Mouse (Mus musculus): ENCODE results near the gene Mllt11.
A peak's percentile ranks its signal among the peaks of the same experiment; 100 is the strongest.

The Mllt11 gene

DNA sequence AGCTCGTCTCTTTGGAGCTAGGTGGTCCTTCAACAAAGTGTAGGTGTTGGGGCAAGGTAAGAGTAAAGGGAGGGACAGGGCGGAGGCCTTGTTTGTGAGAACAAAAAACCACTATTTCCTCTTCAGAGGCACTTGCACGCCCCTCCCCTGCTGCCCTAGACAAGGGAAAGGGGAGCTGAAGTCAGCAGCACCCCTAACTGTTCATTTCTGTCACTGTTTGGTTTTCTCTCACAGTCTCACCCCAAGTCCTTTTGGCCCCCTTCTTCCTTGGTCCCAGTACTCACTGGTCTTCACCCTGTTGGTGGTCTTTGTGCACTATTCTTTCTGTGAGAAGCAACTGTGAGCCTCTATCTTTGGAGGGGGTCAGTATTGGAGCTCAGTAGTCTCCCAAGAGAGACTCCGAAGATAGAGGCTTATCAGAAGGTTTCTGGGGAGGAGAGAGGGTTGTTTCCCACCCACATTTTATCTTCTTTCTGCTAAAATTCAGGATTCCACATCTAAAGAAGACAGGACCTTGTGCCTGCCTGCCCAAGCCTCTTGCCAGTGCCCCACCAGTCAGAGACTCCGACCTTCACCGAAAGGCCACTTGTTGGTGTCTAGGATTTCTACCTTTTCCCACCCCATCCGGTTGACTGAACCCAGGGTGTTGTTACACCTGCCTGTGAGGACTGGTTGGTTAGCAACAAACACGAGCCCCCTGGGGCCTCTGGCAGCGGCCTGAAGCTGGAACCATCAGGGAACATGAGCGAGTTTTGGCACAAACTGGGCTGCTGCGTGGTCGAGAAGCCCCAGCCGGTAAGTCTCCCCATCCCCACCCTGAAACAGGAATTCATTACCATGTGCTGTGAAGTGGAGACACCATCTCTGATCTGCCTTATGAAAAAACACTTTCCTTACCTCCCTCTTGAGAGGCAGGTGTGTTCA, at the start of gene Mllt11:
TSS of gene Mllt11 (minus strand) at position 874 of the 924 bp plus-strand sequence.
- no peak for DNase-seq (ENCODE audit: low spot score in 2 of 2)

DNA sequence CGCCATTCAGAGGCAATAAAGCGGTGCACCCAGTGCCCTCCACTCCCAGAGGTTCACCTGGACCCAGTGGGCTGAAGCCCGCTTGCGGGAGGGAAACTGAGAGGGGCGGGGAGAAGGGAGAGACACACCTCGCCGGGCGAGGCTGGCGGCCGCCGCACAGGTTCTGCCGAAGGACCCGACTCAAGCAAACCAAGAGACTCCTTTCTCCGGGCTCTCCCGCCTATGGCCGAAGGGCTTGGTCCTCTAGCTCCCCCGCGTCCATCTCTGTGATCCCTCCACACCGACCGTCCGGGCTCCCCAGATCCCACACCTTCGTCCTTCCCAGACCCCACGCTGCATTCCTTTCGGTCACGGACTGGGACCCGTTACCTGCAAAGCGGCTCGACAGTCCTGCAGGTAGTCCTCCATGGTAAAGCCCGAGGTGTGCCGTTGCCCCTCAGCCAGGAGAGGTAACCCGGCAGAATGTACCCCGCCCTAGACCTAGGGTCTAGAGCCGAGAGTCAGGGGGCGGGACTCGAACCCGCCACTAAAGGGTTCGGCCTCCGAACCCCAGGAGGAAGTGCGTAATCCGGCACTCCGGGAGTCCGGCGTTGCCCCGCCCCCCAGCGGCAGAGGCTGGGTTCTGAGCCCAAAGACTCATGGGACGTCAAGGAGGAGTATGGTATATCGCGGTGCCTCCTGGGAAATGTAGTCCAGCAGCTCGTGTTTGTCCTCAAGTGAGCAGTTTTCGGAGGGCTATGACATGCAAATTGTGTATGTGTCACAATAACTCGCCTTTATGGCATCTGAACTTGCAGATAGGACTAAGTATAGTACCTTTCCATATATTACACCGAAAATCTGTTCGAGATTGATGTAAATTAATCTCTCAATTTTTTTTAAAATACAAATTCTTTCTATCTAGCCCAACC, 49.5 kb upstream of the Mllt11 start, which contains the start of the genes Mindy1 and Prune1:
TSS of gene Mindy1 (plus strand) at position 130 of the 911 bp plus-strand sequence.
TSS of gene Prune1 (minus strand) at position 861 of the 911 bp plus-strand sequence.
- DNase-seq (ENCODE audit: low spot score in 2 of 2), result peak; percentile 97 to 99

DNA sequence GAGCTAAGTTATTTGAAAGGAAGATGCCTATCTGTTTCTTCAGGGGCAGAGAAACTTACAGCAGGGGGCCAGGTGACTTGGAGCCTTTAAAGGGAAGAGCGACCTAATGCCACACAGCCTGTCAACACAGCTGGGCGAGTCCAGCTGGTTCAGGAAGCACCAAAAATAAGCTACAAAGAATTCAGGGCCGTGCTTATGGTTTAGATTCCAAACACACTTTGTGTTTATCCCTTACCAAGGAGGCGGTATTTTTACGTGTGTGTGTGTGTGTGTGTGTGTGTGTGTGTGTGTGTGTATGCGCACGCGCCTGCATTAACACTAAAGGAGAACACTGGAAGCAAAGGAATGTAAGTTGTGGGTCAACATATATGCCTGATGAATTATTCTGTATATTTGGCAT, 48.8 kb upstream of the Mllt11 start:
- DNase-seq (ENCODE audit: low spot score in 2 of 2), result no peak

DNA sequence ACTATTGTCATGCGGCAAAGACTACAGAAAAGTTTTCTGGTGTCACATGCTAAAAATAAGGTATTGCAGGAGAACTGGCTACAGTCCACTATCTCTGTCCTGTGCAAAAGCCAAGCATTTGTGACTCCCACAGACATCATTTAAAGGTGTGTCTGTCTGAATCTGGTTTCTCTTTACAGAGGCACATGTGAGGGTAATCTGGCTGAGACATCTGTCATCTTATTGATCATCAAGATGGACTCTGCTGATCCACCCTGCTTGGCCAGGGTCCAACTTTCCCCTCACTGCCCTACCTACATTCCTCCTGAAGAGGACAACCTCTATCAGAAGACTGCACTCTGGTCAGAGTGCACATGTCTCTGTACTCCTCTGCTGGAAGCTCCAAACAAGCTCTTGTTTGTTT, 45.2 kb upstream of the Mllt11 start:
- no peak for DNase-seq (ENCODE audit: low spot score in 2 of 2)

DNA sequence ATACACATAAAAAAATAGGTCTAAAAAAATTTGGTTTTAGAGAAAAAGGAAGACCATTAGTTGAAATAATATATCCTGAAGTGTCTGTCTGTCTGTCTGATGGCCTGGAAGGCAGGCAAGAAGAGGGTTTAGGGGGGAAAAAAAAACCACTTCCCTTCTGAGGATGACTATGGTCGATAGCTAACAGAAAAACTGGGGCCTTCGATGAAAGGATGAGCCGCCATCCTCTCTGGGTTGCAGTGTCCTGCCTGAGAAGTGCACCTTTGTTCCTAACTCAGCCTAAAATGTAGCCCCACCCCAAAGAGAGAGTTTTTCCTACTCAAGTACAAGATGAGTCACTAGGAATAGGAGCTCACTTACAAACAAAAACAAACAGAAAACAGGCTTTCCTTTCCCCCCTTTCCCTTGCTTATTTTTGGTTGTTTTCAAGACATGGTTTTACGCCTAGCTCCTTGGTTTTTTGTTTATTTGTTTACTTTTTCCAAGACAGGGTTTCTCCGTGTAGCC, 44.5 kb upstream of the Mllt11 start:
- DNase-seq (ENCODE audit: low spot score in 2 of 2), result no peak

DNA sequence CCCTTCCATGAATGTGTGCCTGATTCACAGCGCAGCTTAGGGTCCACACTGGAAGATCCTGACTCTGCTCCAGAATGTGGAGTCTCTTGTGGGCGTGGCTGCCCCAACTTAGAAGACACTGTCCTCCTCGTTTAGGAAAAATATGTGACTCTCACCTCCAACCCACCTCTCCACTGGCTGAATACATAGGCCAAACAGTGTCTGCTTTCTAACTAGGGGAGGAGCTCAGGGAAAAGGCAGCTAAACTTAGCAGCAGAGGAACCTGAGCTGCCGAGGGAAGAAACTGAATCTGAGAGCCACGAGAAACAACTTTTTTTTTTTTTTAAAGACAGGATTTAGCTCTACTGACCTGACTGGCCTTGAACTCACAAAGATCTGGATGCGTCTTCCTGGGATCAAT, 43.2 kb upstream of the Mllt11 start:
- DNase-seq (ENCODE audit: low spot score in 2 of 2), result no peak

DNA sequence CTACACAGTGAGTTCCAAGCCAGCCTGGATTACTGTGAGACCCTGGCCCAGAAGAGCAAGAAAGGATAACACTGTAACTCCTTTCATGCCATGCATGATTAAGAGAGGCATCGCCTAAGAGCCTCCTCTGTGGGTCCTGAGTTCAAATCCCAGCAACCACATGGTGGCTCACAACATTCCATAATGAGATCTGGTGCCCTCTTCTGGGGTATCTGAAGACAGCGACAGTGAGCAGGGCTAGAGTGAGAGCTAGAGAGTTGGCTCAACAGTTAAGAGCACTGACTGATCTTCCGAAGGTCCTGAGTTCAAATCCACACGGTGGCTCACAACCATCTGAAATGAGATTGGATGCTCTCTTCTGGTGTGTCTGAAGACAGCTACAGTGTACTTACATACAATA, 42.5 kb upstream of the Mllt11 start:
- DNase-seq (ENCODE audit: low spot score in 2 of 2), result no peak

DNA sequence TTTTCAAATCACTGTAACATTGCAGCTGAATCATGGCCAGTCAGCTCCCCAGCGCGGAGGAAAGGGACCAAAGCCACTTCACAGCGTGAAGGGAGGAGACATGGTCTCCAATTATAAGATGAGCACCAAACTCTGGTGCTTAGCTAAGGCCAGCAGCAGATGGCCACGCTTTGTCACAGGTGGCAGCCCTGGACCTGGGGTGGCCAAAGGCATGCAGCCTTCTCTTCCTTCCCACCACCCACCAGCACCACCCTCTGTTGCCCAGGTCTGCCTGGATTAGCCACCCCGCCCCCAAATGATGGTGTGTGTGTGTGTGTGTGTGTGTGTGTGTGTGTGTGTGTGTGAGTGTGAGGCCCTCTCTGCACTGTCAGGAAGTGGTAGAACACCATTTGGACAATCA, 41.5 kb upstream of the Mllt11 start:
- DNase-seq (ENCODE audit: low spot score in 2 of 2), result no peak

DNA sequence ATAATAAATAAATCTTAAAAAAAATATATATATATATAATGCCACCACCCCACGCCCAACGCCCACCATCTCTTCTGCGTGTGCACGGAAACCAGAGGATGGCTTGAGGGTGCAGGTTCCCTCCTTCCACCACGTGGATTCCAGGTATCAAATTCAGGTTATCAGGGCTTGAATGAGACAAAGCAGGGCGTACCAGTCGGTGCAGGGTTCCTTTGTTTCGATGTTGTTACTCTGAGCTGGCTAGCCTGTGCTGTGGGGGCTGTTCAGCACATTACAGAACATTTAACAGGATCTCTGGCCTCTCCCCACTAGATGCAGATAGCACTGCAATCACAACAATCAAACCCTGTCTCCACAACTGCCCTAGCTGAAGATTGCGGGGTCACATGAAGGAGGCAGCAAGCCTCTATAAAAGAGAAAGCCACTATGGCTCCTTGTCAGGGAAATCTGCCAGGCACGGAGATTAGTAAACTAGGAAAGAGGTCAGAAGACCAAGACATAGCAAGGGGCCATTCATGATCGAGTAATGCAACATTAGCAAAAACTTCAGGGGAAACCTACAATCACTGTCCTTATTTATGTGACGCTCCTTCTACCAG, 38.9 kb upstream of the Mllt11 start:
- DNase-seq (ENCODE audit: low spot score in 2 of 2), result no peak

DNA sequence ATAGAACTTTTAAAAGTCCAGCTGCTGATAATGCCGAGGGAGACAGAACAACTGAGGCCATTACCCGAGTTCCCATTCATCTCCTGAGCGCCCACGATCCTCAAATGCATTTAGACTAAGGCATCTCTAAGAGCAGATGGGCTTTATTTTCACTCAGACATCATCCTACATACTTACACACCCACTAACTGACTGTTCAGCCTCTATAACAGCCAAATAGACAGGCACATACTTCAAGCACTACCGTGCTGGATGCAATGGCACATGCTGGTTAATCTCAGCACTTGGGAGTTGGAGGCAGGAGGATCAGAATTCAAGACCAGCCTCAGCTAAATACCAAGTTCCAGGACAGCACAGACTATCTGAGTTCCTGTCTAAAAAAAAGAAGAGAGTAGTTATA, 37.8 kb upstream of the Mllt11 start:
- DNase-seq (ENCODE audit: low spot score in 2 of 2), result no peak

DNA sequence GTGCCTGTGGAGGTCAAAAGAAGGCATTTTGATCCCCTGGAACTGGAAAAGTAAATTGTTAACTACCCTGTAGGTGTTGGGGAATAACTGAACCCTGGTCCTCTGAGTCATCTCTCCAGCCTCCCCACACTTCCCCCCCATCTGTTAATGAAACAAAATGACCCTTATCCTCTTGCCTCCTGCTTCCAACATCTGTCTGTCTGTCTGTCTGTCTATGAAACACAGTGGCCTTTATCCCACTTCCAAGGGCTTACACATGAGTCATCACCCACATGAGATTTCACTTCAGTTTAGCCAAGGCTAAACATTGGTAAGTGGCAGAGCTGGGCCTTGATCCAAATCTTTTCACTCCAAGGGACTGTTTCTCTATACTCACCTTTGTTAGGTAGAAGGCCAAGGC, 35.9 kb upstream of the Mllt11 start:
- DNase-seq (ENCODE audit: low spot score in 2 of 2), result no peak

DNA sequence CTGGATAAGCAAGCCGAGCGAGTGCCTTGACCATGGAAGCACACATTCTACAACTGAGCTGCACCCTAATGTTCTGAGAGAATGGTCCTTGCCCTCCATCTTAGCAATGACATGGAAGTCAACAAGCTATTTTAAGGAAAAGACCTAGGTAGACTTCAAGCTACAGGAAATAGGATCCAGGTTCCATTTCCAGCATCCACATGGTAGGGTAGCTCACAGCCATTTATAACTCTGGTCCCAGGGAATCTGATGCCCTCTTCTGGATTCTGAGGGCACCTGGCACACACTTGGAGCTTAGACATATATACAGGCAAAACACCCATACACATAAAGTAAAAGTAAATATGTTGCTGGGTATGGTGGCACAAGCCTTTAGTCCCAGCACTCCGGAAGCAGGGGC, 34.1 kb upstream of the Mllt11 start:
- DNase-seq (ENCODE audit: low spot score in 2 of 2), result no peak

DNA sequence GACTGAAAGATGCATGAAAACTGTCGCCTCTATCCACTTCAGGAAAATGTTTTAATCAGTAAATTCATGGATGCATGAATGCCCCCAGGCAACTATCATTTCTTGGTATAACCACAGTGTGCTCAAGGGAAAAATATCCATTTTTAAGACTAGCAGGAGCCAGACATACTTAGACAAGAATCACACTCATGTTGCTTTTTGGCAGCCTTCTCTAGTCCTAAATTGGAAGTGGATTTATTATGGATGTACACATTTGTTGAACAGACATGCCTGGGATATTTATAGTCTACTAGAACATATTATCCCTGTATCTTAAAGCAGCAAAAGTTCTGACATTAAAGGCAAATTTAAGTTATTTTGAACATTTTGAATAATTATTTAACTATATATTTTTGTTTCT, 32.8 kb upstream of the Mllt11 start:
- DNase-seq (ENCODE audit: low spot score in 2 of 2), result no peak

DNA sequence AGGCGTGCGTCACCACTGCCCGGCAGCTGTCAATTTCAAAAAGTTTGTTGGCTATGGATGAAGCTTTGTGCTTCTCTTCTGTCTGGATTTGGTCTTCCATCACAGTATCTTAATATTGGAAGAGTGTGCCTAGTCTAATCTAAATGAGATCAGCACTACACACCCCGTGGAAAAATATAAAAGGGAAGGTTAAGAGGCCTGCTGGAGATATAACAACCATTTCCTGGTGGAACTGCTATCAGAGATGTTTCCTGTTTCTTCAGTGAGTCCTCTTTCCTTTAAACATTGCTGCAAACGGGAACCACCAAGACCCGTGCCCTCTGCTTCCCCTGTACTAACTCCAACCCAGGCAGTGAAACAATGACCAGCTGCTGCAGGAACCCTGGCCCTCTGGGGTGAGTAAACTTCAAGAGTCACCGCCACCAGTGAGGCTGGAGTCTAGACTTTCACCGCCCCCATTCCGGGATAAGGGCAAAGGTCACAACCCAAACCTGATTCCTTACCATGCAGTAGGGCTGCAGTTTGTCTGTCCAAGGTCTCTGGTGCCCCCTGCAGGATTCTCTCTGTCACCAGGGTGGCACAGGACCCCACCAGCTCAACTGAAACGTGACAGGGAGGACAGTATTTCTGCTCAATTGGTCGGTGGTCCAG, 31.2 kb upstream of the Mllt11 start:
- DNase-seq (ENCODE audit: low spot score in 2 of 2), result peak; percentile 45 to 73

DNA sequence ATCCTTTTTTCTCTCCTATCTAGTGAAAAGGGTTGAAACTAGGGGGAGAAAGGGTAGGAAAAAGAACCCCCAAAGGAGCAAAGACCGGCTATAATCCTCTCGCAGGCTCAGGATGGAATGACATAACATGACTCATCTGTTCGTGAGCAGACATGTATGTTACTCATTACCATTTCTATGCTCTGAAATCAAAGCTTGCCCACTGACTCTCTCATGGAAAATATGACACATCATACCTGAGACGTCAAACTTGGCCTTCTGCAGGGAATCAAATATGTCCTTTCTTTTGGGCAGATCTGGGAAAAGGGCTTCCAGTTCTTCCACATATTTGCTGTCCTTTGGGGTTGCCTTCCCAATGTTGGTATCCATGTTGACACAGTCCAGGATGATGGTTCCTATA, 30.0 kb upstream of the Mllt11 start:
- DNase-seq (ENCODE audit: low spot score in 2 of 2), result no peak

DNA sequence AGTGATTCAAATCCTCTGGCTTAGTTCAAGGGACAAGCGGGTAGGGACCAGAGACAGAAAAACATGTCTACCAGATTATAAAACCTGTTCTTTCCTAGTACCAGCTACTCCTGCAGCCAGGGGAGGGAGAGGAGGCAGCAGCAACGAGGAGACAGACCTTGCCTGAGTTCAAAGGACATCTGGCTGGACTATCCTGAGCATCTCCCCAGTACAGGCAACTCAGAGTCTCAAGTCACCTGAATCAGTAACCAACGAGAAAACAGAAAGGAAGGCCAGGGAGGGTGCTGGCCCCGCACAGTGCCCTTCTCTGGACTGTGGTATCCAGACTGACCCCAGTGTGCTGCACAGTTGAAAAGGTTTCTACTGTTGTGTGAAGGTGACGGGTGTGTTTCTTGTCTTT, 25.0 kb upstream of the Mllt11 start:
- DNase-seq (ENCODE audit: low spot score in 2 of 2), result no peak

DNA sequence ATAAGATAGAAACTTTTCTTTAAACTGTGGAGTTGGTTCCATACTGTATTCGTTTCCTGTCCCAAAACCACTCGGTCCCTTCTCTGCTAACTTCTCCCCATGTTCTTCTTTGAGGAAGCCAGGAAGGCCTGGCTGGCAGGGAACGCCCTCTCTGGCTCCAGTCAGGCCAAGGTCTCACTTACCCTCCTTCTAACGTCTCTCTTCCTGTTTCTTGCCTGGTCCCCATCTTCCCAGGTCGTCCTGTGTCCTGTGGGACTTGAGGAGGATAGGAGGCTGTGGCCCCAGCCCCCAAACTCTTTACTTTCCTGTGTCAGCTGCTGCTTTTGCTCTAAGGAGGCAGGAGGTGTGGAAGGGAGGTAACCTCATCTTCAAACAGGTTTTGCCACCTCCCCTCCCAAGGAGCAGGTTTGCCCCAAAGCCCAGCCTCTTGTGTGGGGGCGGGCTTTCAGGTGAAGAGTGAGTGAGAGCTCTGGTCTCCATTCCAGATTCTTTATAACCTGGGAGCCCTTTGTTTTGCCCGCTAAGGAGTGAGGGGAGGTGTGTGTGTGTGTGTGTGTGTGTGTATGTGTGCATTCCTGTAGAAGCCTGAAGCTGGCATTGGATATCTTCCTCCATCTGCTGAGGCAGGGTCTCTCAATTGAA, 18.9 kb upstream of the Mllt11 start, which contains the start of gene Bnipl:
TSS of gene Bnipl (minus strand) at position 411 of the 642 bp plus-strand sequence.
- DNase-seq (ENCODE audit: low spot score in 2 of 2), result no peak

DNA sequence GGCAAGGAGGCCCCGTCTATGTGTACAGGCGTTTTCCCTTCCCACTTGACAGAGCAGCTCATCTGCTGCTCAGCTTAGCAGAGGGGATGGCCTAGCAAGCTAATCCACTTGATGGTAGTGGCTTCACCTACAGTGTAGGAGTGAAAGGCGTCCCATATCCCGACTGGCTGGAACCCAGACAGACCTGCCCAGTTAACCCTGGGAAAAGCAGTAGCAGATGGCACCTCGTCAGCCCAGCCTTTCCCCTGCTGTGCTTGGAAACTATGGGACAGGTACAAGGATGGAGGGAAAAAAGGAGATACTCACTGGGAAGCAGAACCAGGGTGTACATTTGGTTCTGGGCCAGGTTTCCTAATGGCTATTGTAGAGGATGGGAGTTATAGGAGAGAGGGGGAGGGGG, 18.4 kb upstream of the Mllt11 start:
- DNase-seq (ENCODE audit: low spot score in 2 of 2), result no peak

DNA sequence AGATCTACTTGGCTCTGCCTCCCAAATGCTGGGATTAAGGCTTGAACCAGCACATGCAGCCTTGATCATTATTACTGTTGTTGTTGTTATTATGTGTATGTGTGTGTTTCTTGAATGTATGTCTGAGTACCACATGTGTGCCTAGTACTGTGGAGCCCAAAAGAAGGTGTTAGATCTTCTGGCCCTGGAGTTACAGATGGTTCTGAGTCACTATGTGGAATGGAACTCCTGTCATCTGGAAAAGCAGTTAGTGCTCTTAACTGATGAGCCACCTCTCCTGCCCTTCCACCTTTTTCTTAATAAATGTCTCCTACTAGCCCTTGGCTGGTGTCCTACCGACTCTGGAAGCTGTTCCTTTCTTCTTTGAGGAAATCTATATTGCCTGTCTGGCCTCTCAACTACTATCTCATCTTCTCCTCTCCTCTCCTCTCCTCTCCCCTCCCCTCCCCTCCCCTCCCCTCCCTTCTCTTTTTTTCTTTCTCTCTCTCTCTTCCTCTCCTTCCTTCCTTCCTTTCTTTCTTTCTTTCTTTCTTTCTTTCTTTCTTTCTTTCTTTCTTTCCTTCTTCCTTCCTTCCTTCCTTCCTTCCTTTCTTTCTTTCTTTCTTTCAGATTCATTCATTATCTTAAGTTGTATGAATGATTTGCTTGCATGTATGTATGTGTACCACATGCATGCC, 15.8 kb upstream of the Mllt11 start:
- DNase-seq (ENCODE audit: low spot score in 2 of 2), result no peak
